Mouse (Mus musculus) brain, embryonic 14.5 days (tissue): ENCODE data around the gene Atp8a1.

Experiments
- CTCF ChIP-seq: fragments of 200-500 bp; IDR thresholded peaks from 2 replicates; pipeline ENCODE4 v1.5.1; 2012; ENCODE audit warnings: inconsistent platforms, mild to moderate bottlenecking, moderate library complexity, borderline replicate concordance; ENCODE audit not compliant: insufficient read depth, insufficient read length; ENCODE audit errors: extremely low read depth
- POLR2A ChIP-seq: fragments of 200-500 bp; IDR thresholded peaks from 2 replicates; pipeline ENCODE4 v1.6.1; 2012; ENCODE audit warnings: mild to moderate bottlenecking, inconsistent platforms, borderline replicate concordance; ENCODE audit not compliant: poor library complexity, insufficient read depth, insufficient read length, severe bottlenecking; ENCODE audit errors: extremely low read depth

DNA sequence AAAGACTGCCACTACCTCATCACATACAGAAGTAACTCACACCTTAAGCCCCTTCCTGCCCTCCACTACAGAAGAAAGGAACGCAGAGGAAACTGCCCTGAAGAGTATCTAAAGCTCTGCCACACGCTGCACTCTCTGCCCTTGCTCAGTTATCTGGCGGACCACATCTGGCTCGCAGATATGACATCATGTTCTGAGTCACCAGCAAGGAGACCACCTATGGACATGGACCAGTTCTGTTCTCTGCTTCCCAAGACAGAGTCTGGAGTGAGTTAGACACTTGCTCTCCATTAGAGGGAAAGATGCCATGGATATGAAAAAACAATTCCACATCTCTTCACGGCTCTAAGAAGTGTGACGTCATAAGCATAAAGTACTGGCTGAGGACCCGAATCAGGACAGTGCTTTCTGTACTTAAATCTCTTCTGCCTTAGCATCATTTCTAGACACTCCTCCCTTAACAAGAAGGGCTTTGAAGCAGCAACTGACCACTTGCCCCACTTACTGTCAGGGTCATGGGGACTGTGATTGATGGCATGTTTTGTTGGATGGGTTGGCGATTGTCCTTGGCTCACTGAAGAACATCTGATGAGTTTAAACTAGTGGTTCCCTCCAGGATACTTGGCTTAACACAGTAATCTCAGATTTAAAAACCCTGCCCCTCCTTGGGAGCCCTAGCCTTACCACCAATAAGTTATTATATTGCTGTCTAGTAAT is 206.5 kb downstream of the Atp8a1 start:
- no peak for TF ChIP-seq CTCF
- no peak for TF ChIP-seq POLR2A
